Mouse (Mus musculus) kidney, postnatal 36 days (tissue): ENCODE data around the gene Clec4f.
"Not testable (repeated sequence)": the region's sequence is repeated elsewhere in the genome, so short reads cannot be mapped to it uniquely, and the experiment has no call there.

Experiments used
- DNase-seq, 2 experiments: peaks; one replicate each; pipeline ENCODE4 v3.0.0; 2021 to 2022; ENCODE audit warnings: mixed read lengths in 2 of 2

Gene Clec4f

DNA sequence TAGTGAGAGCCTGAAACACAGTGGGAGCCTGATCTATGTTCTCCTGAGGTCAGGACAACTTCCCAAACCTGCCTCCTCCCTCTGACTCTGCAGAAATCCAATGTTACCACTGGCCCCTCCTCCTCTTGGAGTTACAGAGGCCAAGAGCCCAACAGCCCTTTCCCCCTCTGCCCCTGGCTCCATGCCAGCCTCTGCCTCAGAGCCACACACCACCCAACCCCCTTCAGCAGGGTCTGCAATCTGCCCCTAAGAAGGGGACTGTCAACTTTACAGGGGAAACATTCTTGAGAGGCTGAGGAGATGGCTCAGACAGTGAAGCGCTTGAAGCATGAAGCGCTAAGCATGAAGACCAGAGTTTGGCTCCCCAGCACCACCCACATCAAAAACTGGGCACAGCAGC lies at the start of gene Clec4f:
Clec4f (minus strand) TSS at position 101 of the 400 bp plus-strand sequence.
- no peak for DNase-seq

DNA sequence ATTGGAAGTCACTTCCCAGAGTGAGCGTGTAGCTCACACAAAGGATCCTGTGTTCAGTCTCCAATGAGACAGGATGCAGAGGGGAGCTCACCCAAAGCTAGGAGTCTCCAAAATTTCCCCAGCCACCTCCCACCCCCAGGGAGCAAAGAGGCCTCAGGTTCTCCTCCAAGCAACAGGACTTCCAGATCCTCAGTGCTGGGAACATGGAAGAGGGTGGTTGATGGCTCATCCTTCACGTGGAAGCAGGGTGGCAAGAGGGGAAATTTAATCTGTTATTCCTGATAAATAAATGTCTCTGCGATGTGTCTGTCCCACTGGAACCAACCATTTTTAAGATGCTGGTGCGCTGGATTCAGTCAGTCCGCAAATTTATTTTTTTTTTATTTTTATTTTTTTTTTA lies 48.7 kb upstream of the Clec4f start:
- no peak for DNase-seq

DNA sequence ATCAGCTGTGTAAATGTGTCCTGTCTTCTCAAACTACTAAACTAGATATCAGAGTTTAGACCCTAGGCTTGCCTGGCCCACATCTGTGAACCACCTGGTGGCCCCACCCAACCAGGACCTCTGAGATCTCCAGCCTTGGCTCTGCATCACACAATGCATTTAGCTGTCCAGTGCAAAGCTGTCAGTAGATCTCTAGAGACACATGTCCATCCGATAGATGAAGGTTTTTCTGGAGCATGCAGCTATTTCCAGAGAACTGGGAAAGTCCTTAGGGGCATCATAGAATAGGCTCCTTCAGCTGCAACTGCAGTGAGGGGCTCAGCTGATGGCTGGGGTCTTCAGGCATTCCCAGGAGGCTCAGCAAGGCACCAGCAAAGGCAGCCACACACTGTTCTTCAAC lies 48.3 kb upstream of the Clec4f start:
- DNase-seq: no peak

DNA sequence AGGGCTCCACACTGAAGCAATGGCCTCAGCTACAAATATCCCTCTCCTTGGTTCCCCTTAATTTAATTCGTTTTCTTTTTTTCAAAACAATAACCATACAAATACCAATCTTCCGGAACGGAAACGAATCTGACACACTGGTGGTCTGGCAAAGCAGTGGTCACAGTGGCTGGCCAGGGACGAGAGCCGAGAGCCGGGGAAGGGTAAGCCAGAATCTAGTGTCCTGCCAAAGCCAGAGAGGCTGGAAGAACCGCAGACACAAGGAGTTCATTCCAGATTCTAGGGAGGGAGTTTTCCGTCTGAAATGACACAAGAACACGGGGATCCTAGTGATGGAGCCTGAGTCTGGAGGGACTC lies 47.7 kb upstream of the Clec4f start:
- DNase-seq: no peak

DNA sequence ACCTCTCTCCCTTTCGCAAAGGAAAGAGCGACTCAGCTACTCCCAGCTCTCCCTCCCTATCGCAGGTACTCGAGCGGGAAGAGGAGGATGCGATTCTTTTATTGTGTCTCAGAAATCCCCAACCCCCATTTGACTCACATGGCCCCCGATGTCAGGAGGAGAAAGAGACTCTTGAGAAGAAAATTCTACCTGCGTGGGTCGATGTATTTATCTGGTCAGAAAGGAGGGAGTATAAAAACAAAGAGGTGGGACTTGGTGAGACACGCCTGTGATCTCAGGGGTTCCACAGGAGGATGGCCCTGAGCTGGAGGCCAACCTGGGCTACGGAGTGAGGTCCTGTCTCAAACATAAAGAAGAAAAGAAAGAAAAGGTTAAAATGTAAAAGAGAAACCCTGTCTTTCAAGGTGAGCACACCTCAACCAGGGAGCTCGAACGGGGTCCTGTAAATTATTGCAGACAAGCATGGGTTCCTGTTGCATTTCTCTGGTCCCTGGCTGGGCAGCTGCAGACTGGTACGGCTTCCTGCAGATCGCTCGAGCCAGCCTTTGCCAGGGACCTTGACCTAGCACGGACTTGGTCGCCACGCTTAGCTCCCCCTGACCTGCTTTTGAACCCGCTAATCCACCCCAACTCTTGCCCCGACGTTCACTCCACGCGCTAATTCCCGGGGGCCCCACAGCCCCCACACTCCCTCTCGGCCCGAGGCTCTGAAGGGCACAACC lies 47.2 kb upstream of the Clec4f start:
- no peak for DNase-seq

DNA sequence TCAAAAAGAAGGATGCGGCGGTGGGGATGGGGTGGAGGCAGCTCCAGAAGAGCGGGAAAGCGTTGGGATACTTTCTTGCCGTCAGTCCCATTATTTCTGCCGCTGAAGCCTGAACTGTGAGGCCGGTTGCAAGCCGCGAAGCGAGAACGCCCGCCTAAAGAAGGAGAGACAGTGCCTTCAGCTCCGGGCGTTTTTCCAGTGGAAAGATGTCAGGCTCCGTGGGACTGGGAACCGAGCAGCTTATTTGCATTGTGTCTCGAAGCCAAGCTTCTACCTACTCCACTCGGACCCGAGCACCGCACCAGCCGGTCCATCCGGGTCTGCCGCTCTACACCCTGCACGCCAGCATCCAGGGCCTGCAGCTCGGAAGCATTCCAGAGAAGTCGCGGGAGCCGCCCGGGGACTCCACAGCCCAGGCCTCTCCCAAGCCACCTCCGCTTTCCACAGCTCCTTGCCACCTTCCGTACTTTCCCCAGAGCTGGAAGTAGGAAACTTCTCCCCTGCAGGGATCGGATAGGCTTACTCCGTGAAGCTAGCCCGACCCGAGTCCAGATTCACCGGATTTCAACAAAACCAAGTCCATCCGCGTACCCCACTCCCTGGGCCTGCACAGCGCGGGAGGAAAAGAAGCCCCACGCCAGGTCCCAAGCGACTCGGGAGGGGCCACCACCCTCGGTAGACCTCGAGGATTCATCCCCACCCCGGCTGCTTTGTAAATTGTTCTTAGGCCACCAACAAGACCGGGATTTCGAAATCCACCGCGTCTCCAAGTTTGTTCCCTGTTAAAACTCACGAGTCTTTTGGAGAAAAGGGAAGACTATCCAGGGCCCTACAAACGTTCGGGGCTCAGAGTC lies 46.4 kb upstream of the Clec4f start:
- DNase-seq: no peak

DNA sequence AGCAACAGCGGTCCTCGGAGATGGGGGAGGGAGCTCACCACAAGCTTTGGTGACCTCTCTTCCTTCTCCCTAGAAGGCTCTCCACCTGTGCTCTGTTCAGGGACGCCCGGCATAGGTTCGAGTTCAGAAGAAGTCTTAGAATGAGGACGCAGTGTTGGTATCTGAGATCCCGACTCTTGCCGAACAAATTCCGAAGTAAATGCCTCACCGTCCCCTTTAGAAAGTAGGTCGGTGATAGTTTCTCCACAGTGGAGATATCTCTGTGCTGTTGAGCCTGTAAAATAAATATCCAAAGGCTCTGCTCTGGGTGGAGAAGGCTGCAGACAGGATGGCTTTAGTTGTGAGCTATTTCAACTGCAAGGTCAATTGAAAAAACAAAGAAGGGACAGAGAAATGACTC lies 45.0 kb upstream of the Clec4f start:
- DNase-seq: no peak

DNA sequence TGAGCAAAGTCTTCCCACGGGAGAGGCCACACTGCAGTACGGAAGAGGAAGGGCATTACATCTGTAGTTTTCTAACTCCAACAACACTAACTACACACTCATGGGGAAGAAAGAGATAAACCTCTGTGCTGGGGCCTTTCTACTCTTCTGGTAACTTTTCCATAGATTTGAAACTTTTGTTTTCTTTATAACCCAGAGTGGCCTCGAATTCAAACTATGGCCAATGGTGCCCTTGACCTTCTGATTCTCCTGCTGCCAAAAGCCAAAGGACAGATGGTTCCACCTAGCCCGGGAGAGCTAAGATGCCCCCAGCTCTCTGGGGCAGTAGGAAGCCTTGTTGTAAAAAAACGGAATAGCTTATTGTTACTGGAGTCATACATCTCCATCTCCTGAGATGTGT lies 44.0 kb upstream of the Clec4f start:
- DNase-seq: no peak

DNA sequence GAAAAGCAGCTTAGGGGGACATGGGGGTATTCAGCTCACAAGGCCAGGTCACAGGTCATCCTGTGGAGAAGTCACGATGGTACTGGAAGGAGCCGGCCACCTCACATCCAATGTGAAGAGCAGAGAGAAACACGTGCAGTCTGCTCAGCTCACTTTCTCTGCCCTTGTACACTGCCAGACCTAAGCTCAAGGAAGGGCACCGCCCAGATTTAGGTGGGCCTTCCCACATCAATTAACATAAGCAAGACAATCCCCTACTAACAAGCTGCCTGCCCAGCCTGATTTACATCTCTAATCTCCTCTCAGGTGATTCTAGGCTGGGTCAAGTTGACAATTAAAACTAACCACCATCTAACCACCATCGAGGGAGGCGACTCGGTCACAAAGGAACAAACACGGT lies 41.9 kb upstream of the Clec4f start:
- DNase-seq: no peak

DNA sequence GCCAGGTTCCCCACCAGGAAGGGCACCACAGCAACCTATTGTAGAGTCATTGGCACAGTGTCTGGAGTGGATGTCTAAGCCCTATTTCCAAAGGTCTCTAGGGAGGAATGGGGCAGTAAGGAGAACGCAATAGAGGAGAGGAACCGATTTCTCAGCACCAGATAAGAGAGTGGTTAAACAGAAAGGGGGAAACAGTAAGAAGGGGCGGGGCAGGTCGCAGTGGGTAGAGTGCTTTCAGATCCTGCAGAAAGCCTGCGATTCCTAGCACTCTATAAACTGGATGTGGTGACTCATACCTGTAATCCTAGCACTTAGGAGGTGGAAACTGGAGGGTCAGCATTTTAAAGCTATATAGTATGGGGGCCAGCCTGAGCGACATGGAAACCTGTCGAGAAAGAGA lies 40.7 kb upstream of the Clec4f start:
- DNase-seq: no peak

DNA sequence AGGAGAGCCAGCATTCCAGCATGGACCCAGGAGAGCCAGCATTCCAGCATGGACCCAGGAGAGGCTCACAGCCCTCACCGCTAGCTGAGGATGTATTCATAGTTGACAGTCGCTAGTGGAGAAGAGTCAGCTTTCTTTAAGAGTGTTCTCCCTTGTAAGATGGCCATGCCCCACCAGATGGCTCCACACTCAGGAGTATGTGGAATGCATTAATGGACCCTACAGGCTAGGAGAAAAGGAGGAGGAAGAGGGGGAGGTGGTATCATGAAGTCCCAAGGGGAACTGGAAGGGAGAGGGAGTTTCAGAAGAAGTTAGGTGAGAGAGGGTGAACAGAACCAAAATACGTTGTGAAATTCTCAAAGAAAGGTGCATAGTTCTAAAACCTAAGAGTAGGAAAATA lies 39.7 kb upstream of the Clec4f start:
- no peak for DNase-seq

DNA sequence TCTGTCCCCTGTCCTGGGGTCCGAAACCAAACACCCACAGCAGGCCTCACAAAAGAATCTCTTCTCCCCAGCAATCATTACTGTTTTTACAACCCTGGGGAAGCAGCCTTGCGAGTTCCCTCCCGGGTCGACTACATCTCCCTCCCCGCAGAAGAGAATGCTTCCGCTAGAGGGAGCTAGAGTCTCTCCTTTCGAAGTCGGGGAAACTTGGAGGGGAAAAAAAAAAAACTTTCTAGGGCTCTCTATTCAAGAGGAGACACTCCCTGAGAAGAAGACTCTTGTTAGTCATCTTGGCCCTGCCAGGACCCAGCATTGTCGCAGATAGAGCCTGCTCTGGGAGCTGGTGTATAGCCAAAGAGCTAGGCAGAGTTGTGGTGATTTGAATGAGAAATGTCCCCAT lies 37.8 kb upstream of the Clec4f start:
- DNase-seq: peak; percentile 56 to 74

DNA sequence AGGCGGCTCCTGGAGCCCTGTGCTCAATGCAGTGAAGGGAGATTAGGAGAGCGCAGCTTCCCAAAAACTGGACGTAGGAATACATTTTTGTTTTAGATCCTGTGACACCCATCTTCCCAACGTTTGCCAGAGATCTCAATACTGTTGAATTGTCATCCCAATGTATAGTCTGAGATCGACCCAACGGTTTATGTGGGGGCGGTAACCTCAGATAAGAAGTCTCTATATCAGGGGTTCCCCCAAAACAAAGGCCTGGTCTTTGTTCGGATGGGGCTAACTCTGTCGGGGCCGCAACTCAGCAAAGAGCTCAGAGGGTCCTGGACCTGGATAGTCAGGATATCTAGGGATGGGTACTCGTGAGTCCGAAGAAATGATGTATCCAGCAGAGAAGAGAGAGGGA lies 37.0 kb upstream of the Clec4f start:
- no peak for DNase-seq

DNA sequence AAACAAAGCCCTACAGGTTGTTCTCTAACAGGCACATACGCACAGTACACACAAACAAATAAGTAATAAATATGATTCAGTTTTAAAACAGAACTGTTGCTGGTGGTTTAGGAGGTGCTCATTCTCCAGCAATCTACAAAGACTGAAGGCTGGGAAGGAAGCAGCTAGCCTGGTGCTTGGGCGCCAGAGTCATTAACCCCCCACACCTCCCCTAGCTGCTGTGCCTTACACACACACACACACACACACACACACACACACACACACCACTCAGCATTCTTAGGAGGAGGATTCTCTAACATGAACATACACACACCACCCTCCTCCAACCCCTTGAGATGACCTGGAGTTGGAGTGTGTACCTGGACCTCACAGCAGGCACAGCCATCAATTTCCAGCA lies 34.9 kb upstream of the Clec4f start:
- DNase-seq: no peak

DNA sequence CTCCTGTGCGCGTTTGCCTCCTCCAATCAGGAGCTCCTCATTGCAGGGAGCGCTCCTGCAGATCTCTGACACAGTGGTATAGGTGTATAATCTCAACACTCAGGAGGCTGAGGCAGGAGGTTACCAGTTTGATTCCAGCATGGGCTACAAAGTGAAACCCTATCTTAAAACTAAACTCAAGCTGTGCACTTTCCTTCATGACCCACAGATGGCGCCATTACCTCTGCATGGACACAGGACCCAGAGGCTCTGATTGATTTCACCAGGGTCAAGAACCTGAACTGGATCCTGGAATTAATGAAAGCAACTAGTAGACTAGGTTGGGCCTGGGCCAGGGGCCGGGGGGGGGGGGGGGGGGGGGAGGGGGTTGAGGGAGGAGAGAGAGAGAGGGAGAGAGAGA lies 34.3 kb upstream of the Clec4f start:
- peak; percentile 37 to 80 for DNase-seq

DNA sequence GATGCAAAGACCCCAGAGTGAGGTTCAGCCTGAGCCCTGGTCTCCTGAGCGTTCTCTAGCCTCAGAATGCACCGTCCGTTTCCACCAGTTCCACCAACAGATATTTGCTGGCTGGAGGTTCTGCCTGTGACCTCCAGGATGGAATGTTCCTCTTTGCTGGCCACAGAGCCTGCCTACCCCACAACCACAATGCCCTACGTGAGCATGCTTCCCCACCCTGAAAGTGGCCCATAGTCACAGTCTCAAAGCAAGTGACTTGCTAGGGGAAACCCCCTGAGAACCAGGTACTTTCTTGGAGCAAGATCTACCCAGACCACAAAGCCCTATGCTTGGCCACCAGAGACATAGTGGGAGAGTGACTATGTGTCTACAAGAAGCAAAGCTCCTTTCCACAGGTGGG lies 33.4 kb upstream of the Clec4f start:
- no peak for DNase-seq

DNA sequence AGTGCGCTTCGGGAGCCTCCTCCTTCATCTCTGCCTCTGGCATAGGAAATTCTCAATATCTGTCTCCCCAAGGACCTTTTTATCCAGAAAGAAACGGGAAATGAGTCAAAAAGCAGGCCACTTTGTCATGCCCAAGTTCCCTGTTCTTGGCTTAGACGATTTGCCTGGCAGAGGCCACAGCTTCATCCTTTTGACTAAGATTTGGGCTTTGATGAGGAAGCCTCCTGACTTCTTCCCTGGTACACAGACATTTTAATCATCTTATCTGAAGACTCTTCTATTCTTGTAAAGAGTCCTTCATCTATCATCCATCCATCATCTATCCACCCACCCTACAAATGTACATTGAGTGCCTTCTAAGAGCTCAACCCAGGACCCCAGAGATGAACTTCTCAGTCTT lies 21.8 kb upstream of the Clec4f start, which contains the start of gene Cd207:
Cd207 (minus strand) TSS at position 101 of the 400 bp plus-strand sequence.
- no peak for DNase-seq

DNA sequence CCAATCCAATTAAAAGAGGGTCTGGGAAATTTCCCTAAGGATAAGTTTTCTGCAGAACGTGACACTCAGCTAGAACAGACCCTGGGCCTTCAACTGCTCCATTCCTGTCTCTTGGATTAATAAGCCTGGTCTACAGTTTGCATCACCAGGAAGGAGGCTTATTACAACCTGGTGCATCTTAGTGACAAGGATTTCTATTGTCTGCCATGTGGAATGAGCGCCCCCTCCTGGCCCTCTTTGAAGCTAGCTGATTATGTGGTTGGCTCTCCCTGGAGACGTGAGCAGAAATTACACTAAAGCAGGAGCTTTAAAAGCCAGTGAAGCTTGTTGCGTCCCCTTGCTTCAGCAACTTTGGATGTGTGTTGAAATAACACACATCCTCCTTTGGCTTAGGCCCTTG lies 17.4 kb upstream of the Clec4f start:
- DNase-seq: peak; percentile 50 to 90

DNA sequence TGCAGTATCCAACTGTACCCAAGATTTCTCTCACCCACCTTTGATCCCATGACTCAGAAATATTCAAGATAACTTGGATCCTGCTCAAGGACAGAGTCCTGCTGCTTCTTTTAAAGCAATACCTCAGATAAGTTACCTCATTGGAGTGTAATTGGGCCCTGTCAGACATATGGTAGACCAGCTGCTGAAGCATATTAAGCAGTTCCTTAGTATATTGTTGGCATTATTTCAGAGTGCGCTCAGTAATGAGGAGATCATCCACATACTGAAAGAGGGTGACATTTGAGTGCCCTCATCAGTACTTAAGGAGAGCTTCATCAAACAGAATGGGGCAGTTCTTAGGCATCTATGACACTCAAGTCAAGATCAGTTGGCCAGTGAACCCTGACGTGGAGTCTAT lies 9.0 kb upstream of the Clec4f start:
- DNase-seq: no peak

DNA sequence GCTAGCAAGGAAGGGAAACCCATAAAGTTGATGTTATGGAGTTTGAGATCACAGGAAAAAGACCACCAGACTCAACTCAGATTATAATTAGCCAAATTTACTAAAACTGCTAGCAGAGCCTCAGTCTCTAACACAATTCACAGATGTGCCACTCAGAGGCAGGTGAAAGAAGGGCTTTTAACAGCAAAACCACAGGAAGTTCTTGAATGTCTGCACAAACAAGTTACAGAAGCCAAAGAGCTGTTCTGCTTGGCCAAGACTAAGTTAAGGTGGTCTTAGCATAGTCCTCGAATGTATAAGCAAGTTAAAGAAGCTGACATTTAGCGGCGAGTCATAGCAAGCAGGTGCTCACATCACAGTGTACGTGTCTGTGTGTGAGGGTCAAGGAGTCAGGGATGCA lies 4.8 kb upstream of the Clec4f start:
- no peak for DNase-seq

DNA sequence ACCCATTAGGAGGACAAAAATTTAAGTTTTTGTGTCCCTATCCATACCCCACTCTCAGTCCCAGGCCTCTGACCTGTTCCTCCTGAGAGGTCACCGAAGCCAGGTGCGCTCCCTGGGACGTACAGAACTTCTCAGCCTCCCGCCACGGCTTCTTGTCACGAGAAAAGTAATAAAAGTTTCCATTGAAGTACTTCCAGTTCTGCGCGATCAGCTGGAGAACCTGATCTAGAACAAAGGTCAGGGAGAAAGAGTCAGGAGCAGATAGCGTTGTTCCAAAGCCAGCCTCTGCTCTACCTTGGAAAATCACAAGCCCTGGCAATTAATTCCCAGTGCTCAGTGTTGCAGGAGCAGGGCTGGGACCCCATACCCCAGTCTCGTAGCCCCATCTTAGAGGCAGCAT lies 9.3 kb downstream of the Clec4f start:
- no peak for DNase-seq

DNA sequence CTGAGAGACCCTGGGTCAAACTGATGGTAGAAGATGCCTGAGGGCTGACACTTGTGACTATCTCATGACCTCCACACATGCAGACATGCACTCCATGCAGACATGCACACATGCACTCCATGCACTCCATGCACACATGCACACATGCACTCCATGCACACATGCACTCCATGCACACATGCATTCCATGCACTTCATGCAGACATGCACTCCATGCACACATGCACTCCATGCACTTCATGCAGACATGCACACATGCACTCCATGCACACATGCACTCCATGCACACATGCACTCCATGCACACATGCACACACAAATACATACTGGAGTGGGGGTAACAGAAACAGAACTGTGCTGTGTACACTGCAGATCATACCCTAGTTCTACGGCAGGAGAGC lies 20.7 kb downstream of the Clec4f start:
- DNase-seq: no peak

DNA sequence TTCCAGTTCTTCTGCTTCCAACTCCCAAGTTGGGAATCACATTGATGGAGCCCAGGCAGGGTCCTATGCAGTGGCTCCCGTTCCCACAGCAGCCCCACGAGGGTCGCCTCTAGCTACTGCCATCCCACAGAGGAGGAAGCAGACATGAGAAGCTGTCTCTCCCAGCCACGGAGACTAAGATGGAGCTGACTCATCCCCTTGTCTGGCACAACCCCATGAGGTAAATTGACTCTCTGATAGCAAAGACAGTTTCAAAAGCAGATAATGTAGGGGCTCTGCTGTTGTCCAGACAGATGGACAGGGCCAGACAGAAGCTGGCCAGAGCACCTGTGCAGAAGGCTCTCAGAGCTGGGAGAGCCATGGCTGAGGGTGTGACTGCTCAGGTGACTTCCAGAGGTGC lies 21.4 kb downstream of the Clec4f start:
- not testable (repeated sequence) for DNase-seq

DNA sequence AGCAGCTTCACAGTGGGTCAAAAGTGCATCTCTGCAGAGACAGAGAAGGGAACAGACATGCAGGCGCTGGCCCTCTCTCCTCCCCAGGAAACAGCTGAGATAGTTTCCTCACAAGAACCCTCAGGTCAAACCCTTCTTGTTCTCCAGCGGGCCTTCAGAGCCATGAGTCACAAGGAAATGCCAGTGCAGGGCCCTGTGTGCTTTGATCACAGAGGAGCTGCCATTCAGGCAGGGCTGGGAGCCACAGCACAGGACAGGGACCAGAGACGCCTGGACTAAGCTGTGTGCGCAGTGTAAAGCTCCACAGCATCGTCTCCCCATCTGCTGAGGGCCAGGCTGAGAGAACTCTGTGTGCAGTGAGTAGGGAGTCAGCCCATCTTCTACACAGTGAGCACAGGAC lies 21.9 kb downstream of the Clec4f start:
- DNase-seq: not testable (repeated sequence)

DNA sequence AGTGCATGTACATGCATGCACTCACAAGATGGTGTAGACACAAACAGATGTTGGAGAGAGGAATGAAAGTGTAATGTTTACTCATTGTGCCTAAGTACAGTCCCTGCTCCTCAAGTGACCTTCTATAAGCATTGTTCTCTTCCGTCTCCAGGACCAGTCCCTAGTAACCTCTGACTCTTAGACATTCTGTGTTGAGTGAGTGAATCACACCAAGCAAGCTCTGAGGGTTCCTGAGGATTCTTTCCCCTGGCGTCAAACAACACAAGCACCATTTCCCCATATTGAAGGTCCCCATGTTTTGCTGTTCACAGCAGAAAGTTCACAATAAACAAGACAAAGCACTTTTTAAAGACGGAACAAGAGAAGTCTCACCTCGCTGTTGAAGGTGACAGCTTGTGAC lies 24.2 kb downstream of the Clec4f start:
- no peak for DNase-seq
